Mouse (Mus musculus) thymus, postnatal 25 days (tissue): ENCODE results near the gene Gjb5.

Experiments used
- DNase-seq: peaks from one replicate; pipeline ENCODE4 v3.0.0; 2022

Gjb5 gene

GRCm38 (mm10) chr4:127306915-127307314, 51.1 kb downstream of the Gjb5 start:
- no peak for DNase-seq
